Mouse (Mus musculus) liver, embryonic 14.5 days (tissue): ENCODE data around the gene Spdye4b.

Experiments used
- CTCF ChIP-seq: IDR thresholded peaks from 2 replicates; pipeline ENCODE4 v1.5.1; 2016; ENCODE audit warnings: antibody characterized with exemption, low read depth, control low read depth
- EP300 ChIP-seq: IDR thresholded peaks from 2 replicates; pipeline ENCODE4 v1.6.1; 2016; ENCODE audit warnings: antibody characterized with exemption, low read depth

- TF ChIP-seq CTCF, result no peak
- no peak for TF ChIP-seq EP300
Measured at GRCm38 (mm10) chr5:143253881-143254486, 73.2 kb downstream of the Spdye4b start.
